Mouse (Mus musculus): ENCODE measurements around the gene Snca.
A peak's percentile ranks its signal among the peaks of the same experiment; 100 is the strongest.

Gene Snca

GRCm38 (mm10) chr6:60829282-60829891 is at the start of gene Snca:
Gene Snca (minus strand): TSS chr6:60829855.
- DNase-seq (ENCODE audit: low read depth, low spot score): peak; percentile 56

GRCm38 (mm10) chr6:60870126-60870525 is 40.5 kb upstream of the Snca start:
- no peak for DNase-seq (ENCODE audit: low read depth, low spot score)

GRCm38 (mm10) chr6:60856599-60856998 is 26.9 kb upstream of the Snca start:
- no peak for DNase-seq (ENCODE audit: low read depth, low spot score)

- no peak for DNase-seq (ENCODE audit: low read depth, low spot score)
Measured at GRCm38 (mm10) chr6:60851690-60852089, 22.0 kb upstream of the Snca start.

- peak; percentile 68 for DNase-seq (ENCODE audit: low read depth, low spot score)
Measured at GRCm38 (mm10) chr6:60828429-60829264, 1.0 kb downstream of the Snca start.

- no peak for DNase-seq (ENCODE audit: low read depth, low spot score)
Measured at GRCm38 (mm10) chr6:60828047-60828428, 1.6 kb downstream of the Snca start.

GRCm38 (mm10) chr6:60827290-60827689 is 2.4 kb downstream of the Snca start:
- DNase-seq (ENCODE audit: low read depth, low spot score): no peak

GRCm38 (mm10) chr6:60819272-60819671 is 10.4 kb downstream of the Snca start:
- DNase-seq (ENCODE audit: low read depth, low spot score): no peak

- DNase-seq (ENCODE audit: low read depth, low spot score): no peak
Measured at GRCm38 (mm10) chr6:60813516-60813915, 16.1 kb downstream of the Snca start.

GRCm38 (mm10) chr6:60798266-60798665 is 31.4 kb downstream of the Snca start:
- no peak for DNase-seq (ENCODE audit: low read depth, low spot score)

GRCm38 (mm10) chr6:60793659-60794365 is 35.8 kb downstream of the Snca start:
- DNase-seq (ENCODE audit: low read depth, low spot score): no peak

GRCm38 (mm10) chr6:60786955-60787354 is 42.7 kb downstream of the Snca start:
- no peak for DNase-seq (ENCODE audit: low read depth, low spot score)

GRCm38 (mm10) chr6:60771899-60772298 is 57.8 kb downstream of the Snca start:
- no peak for DNase-seq (ENCODE audit: low read depth, low spot score)

GRCm38 (mm10) chr6:60765696-60766095 is 64.0 kb downstream of the Snca start:
- no peak for DNase-seq (ENCODE audit: low read depth, low spot score)

GRCm38 (mm10) chr6:60762864-60763263 is 66.8 kb downstream of the Snca start:
- no peak for DNase-seq (ENCODE audit: low read depth, low spot score)

- DNase-seq (ENCODE audit: low read depth, low spot score): no peak
Measured at GRCm38 (mm10) chr6:60761710-60762109, 67.9 kb downstream of the Snca start.

GRCm38 (mm10) chr6:60754975-60755374 is 74.7 kb downstream of the Snca start:
- DNase-seq (ENCODE audit: low read depth, low spot score): no peak

GRCm38 (mm10) chr6:60745965-60746364 is 83.7 kb downstream of the Snca start:
- no peak for DNase-seq (ENCODE audit: low read depth, low spot score)

- DNase-seq (ENCODE audit: low read depth, low spot score): no peak
Measured at GRCm38 (mm10) chr6:60741427-60742071, 88.1 kb downstream of the Snca start.

- no peak for DNase-seq (ENCODE audit: low read depth, low spot score)
Measured at GRCm38 (mm10) chr6:60739776-60740175, 89.9 kb downstream of the Snca start.

- DNase-seq (ENCODE audit: low read depth, low spot score): no peak
Measured at GRCm38 (mm10) chr6:60731164-60731563, 98.5 kb downstream of the Snca start.

Data from mesoderm, embryonic 11.5 days (tissue).